Mouse (Mus musculus) activated CD4-positive, CD25-positive, alpha-beta regulatory T cell, adult 4 months (primary cell): ENCODE measurements around the gene Clcf1. TPM values are rescaled to one million over a fixed set of nuclear protein-coding genes. Genes with fewer than 3 reads are reported as not detected.
"Not testable (repeated sequence)": the region's sequence is repeated elsewhere in the genome, so short reads cannot be mapped to it uniquely, and the experiment has no call there.

ENCODE experiments used
- ATAC-seq: one replicate; pipeline ENCODE4 v1.8.0; 2017
- polyA plus RNA-seq, 2 experiments: library from polyadenylated mRNA; unstranded; fragments of 100-300 nt; shearing (Covaris generic); gene quantifications; one replicate each; pipeline ENCODE4 v1.2.1; 2017

The Clcf1 gene
- polyA plus RNA-seq, 2 experiments from 2014 or later = 19.7 to 29.7 TPM

DNA sequence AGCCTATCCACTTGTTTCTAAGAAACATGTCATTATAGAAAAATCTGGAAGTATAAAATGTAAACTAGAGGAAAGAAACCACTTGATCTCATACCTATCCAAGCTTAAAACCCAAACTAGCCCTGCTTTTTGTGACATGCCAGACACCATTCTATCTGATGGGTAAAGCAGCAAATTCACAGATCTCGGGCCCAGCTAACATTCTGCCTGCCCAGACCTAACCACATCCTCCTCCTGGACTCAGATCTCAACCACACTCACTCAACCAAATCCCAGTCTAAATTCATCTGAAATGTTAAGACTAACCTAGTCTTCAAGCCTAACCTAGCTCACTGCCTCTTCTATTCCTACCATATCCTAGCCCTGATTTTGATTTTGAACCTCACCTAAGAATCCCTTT lies 4.7 kb downstream of the Clcf1 start:
- ATAC-seq = peak; percentile 40

DNA sequence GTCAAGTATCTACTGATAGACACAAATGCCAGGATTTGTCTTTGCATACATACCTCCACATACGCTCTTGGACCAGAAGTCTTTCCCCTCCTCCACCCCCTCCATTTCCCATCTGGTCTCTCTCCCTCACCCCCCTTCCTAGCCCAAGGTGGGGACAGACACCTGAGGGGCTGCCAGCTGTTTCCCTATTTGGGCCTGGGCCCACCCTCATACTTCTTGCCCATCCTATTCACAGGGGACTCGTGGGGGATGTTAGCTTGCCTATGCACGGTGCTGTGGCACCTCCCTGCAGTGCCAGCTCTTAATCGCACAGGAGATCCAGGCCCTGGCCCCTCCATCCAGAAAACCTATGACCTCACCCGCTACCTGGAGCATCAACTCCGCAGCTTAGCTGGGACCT lies 5.9 kb downstream of the Clcf1 start:
- ATAC-seq = no peak

DNA sequence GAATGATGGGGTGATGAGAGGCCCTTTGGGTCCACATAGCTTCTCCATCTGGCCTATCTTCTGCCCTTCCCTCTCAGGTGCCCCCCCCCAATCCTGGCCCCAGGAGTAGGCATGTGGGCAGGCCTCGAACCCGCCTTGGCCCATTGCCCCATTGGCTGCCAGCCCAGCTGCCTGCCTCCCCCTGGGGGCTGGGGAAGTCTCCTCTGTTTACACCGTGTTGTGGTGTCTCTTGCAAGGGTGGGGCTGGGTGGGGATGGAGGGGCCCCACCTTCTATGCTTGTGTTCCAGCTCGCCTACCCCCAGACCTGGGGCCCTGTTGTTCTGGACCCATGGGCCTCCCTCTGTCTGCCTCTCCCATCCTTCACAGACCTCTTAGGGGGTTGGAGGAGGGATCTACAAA lies 6.4 kb downstream of the Clcf1 start:
- no peak for ATAC-seq

- no peak for ATAC-seq
These were observed 7.1 kb downstream of the Clcf1 start for GRCm38 (mm10) chr19:4220957-4221743.

DNA sequence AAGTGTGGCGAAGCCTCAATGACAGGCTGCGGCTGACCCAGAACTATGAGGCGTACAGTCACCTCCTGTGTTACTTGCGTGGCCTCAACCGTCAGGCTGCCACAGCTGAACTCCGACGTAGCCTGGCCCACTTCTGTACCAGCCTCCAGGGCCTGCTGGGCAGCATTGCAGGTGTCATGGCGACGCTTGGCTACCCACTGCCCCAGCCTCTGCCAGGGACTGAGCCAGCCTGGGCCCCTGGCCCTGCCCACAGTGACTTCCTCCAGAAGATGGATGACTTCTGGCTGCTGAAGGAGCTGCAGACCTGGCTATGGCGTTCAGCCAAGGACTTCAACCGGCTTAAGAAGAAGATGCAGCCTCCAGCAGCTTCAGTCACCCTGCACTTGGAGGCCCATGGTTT lies 8.1 kb downstream of the Clcf1 start:
- ATAC-seq = no peak

- ATAC-seq = no peak
These were observed 12.7 kb downstream of the Clcf1 start for GRCm38 (mm10) chr19:4226779-4227178.

- no peak for ATAC-seq
These were observed 13.4 kb downstream of the Clcf1 start for GRCm38 (mm10) chr19:4227446-4227845.

DNA sequence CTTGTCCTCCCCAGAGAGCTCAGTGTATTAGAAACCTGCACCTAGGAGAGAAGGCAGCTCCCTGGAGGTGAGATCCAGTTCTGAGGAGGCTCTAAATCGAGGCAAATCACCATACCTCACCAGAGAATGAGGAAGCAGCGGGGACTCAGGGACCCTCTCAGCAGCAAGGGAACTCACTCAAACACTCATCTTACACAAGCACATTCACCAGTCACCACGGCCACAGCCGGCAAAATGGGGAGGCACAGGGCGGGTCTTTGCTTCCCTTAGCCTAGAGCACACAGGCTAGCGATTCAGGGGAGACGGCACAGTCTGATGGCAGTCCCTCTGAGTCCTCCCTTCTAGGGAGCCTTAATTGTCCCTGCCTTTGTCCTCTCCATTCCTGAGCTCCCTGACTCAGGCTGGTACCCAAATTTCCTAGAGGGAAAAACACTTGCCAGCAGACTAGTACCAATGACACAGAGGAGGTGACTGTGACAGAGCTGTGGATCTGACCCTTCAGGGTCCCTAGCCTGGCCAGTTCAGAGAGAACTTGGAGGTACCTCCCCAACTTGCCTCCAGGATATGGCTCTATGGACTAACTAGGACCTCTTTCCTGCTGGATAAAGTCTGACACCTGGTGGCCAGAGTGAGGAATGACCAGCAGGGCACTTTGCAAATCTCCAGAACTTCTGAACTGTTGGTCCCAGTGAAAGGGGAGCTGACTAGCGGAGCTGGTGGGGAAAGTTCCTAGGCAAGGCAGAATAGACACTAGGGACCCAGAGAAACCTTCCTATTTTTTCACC lies 14.0 kb downstream of the Clcf1 start:
- no peak for ATAC-seq

DNA sequence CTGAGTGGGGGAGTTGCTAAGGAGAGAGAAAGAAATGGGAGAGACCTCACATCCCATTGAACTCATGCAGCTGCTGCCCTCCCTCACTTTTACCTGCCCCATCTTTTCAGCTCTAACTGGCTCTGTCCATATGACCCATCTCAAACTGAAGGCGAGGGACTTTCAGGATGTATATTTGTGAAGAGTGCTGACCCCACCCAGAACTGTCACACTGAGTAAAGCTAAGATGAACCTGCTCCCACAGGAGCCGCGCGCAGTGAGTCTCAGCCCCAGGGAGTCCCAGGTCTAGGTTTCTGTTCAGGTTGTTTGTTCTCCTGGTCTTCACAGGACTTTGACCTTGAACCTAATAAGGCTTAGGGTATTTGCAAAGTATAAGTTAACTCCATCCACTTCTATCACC lies 14.9 kb downstream of the Clcf1 start:
- no peak for ATAC-seq

DNA sequence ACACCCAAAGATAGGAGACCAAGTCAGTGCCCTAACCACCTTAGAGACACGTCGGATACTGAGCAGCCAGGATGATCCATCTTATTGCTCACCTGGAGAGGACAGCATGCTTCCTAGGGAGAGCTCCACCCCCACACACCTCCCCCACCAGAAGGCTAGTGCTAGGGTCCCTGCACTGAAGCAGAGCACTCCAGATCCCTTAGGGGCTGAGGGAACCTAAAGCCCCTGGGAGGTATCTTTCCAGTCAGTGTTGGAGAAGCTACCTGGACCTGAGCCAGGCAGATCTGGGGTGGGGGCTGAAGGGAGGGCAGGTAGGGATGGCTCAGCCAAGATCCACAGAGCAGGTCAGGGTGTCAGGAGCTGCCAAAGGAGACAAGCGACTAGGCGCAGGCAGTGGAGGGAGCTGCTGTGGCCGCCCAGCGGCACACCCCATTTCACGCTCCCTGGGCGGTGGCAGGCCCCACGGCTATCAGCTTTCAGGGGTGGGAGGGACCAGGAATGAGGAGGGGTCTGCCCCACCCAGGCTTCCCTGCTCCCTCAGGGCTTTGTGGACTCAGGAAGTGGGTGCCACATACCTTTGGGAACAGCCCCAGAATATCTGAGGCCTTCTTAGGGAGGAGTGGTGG lies 15.5 kb downstream of the Clcf1 start:
- no peak for ATAC-seq

DNA sequence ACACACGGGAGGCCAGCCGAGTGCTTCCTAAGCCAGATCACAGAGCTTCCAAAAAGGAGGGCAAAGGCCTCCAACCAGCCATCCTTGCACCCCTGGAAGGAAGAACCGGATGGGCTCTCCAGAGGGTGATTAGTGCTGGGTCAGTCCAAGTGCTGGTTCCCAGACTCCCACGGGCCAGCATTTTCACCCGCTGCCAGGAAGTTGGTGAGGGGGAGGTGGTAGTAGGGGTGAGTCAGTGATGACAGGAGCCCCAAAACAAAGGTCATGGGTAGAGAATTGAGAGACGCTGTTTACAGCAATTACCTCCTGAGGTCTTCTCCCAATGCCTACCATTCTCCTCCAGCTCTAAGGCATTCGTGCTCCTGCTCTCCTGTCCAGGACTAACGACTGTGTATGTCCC lies 16.4 kb downstream of the Clcf1 start:
- no peak for ATAC-seq

DNA sequence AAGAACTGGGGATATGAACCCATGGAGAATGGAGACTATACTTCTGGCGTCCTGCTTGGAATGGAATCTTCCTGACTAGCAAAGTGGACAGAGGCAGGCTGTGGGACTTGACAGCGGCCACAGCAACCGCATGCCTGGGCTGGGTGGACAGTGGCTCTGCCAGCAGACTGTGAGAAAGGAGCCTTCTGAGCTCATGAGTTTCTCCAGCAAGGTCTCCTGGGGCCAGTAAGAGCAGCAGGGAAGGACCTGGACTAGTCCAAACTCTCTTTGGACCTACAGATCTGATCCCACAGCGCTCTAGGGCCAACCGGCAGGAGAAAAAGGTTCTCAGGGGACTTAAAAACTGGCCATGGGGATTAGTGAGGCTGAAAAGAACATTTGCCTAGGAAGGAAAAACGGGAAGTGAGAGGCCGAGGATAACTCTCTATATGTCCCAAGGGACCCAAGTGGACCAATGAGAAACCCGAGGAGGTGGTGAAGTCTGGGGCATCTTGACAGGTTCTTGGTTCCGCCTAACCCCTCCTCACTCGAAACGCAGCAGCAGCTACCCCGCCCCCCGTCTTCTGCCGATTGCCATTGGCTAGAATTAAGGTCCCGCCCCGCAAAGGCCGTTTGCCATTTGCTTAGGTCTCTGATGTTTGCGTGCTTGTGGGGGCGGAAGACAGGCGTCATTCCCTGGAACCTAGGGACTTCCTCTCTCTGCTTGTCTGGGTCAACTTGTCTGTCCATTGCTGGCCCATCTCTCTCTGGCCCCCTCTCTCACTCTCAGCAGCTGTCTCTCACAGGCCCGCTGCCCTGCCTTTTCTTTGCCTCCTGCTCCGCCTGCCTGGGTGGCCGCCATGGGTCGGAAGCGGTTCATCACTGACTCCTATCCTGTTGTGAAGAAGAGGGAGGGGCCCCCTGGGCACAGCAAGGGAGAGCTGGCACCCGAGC lies 17.5 kb downstream of the Clcf1 start, which contains the start of gene Pold4:
TSS of gene Pold4 (plus strand) at position 647 of the 933 bp plus-strand sequence.
- peak; percentile 82 for ATAC-seq

DNA sequence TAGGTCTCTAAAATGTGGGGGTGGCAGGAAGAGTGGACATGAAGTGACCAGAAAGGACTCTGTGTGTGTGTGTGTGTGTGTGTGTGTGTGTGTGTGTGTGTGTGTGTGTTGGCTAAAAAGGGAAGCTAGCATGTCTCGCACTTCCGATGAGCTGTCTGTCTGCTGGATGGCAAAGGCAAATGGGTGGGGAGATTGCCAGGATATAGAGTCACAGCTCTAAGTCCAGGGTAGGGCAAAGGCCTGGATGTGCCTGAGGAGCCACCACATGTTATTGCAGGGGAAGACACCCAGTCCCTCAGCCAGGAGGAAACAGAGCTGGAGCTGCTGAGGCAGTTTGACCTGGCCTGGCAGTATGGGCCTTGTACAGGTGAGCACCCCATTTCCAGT lies 18.1 kb downstream of the Clcf1 start:
- peak; percentile 45 for ATAC-seq

GRCm38 (mm10) chr19:4232651-4233050 lies 18.6 kb downstream of the Clcf1 start:
- ATAC-seq = no peak

DNA sequence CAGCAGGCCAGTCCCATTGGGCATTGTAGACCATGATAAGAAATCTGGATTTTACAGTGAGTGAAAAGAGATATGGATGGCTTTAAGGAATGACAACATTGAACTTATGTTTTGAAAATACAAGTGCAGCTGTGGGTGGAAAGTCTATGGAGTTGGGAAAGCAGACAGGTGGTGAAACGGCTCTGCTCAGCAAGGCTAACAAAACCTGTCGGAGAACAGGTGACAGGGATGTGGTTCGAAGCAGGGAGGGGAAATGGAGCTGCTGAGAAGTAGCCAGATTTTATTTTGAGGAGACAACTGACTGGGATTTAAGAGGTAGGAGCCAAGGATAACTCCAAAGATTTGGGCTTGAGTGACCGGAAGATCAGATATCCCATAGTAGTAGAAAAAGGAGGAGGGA lies 20.5 kb downstream of the Clcf1 start:
- ATAC-seq = no peak

- no peak for ATAC-seq
These were observed 26.2 kb downstream of the Clcf1 start for GRCm38 (mm10) chr19:4240247-4240668.

GRCm38 (mm10) chr19:4242416-4242815 lies 28.4 kb downstream of the Clcf1 start:
- ATAC-seq = no peak

DNA sequence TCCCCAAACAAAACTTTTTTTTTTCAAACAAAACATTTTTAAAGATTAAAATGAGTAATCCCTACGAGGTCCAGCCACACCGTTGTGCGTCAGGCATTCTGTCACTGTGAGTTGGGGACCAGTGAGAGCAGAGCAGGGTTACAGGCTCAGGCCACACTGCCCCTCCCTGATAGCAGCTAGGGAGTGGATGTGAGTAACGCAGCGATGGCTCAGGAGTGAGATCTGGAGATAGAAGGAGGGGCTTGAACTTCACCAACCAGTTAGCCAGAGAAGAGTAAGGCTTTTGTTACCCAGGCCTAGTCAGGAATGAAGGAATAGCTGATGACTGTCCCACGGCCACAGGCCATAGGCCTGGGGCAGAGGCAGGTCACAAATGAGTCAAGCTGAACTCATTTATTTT lies 30.7 kb downstream of the Clcf1 start:
- no peak for ATAC-seq

DNA sequence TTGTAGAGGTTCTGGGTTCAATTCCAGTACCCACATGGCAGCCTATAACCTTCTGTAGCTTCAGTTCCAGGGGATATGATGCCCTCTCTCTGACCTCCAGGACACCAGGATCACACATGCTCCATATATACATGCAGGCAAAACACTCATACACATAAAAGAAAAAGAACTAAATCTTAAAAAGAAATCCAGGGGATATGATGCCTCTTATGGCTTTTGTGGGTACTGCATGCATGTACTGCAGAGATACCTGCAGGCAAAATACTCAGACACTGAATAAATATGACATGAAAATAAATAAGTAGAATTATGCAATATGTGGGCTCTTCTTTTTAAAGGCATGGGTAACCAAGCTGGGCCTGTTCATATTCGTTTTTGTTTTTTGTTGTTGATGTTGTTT lies 33.0 kb downstream of the Clcf1 start:
- ATAC-seq = no peak

DNA sequence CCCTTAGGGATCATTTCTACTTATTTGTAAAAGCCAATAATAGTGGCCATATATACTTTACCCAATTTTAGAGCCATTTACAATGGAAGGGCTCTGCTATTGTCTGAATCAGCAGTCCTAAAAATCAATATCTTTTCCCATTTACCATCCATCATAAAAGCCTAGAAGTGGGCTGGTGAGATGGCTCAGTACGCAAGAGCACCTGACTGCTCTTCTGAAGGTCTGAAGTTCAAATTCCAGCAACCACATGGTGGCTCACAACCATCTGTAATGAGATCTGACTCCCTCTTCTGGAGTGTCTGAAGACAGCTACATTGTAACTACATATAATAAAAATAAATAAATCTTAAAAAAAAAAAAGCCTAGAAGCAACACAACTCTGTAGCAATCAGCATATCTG lies 34.6 kb downstream of the Clcf1 start:
- ATAC-seq = not testable (repeated sequence)

DNA sequence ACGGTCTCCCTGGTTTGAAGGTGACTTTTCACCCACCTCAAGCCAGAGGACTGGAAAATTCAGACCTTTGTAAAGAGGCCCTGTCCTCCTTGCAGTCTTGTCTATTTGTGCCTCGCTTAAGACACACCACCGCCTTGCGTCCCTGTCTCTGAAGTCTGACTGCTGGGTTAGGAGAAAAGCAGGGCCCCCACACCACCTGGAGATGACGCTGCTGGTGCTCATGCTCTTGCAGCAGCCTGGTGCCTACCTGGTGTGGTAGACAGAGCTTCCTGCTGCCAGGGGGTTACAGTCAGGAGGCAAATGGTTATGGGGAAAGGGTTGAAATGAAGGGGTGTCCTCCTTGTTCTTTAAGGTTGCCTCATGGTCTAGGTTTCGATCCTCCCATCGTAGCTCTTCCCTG lies 40.2 kb downstream of the Clcf1 start:
- no peak for ATAC-seq

DNA sequence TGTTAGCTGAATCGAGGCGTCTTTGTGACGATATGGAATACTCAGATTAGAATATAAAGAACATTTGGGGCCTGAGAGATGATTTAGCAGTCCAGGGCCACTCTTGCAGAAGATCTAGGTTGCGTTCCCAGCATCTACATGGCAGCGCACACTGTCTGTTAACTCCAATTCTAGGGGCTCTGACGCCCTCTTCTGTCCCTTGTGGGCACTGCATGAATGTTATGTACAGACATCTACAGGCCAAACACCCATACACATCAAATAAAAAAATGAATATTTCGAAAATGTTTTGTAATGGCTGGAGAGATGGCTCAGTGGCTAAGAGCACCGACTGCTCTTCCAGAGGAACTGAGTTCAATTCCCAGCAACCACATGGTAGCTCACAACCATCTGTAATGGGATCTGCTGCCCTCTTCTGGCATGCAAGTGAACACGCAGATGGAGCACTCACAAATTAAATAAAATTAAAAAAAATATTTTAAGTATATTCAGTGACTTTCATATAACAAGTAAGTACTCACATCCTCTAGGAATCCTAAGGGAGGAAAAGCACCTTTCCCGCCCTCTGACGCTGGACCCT lies 41.6 kb downstream of the Clcf1 start:
- ATAC-seq = no peak
